Mouse (Mus musculus): ENCODE results near the gene Grid2ip. TPM values are rescaled to one million over a fixed set of nuclear protein-coding genes. Genes with fewer than 3 reads are reported as not detected.

Gene Grid2ip
- total and polyA plus RNA-seq, 3 experiments, result not detected

DNA sequence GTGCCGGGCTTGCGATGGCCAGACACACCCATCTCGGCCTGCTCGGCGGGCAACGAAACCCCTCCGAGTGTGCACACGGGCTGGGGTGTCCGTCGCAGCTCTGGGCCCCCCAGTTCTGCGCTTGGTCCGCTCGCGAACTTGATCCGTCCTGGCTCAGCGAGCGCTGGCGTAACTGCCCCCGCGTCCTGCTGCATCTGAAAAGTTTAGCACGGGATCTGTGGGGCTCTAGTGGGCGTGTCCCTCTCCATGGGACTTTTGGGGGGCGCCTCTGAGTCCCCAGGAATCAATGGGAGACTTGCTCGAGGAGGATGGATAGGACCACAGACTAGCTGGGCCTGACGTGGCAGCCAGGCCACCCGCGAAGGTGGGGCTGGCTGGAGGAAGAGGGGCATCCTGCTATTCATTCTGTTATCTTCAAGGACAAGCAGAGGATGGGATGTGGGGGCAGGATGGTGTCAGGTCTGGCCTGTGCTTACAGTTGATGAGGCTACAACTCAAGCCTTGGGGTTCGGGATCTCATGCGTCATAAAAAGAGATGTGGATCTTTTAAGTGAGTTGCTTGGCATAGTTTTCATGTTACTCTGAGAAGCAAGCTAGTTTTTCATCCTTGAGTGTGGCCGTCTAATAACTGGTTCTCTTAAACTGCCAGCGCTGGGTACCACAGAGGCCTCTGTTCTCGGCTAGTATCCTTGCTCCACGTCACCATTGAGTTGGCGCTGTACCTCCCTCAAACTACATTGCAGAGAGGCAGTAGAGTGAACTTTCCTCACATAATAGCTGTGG, 47.2 kb downstream of the Grid2ip start:
- H3K9me3 ChIP-seq (replicated peaks; ENCODE audit: low read length), result no peaks in the 10 kb centered on the region
- peaks cover 65% of the 10 kb centered on the region for H3K79me2 ChIP-seq (replicated peaks; ENCODE audit: control insufficient read depth, extremely low read depth, insufficient read depth, poor library complexity, severe bottlenecking)
- no peak for DNase-seq (ENCODE audit: extremely low read depth)
- peaks cover 17 to 39% of the 10 kb centered on the region in 2 experiments for H3K4me1 ChIP-seq (ENCODE audit: control insufficient read depth in 1 of 2, insufficient read depth in 2 of 2)
- H3K27me3 ChIP-seq (replicated peaks), result no peaks in the 10 kb centered on the region
- H3K36me3 ChIP-seq (replicated peaks in 1 of 2; ENCODE audit: control insufficient read depth in 1 of 2, insufficient read depth in 1 of 2, low read length in 1 of 2), result peaks cover 20 to 54% of the 10 kb centered on the region in 2 experiments
- peak overlapping the region; percentile 47 for H3K27ac ChIP-seq (ENCODE audit: insufficient read depth, low read depth)
- peak overlapping the region; percentile 77 for H3K4me2 ChIP-seq (ENCODE audit: insufficient read depth, low read depth, poor library complexity, severe bottlenecking)
- 0 out of 2 replicates have a peak, but pooled peaks have one; percentile 42 for TF ChIP-seq UBTF (IDR thresholded peaks at IDR 0.05; ENCODE audit: low read depth, low read length)
- TF ChIP-seq MAX (IDR thresholded peaks at IDR 0.05; ENCODE audit: low read length), result no peak
- TF ChIP-seq TBP (conservative IDR thresholded peaks at IDR 0.05; ENCODE audit: low read depth, low read length), result 0 out of 2 replicates have a peak, but pooled peaks have one; percentile 21
- in situ Hi-C loops (cut with MboI; ENCODE audit: low pct_ligation_motif_present, low pct_unique_long_range_greater_than_20kb, low sequenced_read_pairs) (no loop called here), dilution Hi-C loops (cut with MboI; ENCODE audit: extremely low pct_ligation_motif_present, extremely low pct_unique_long_range_greater_than_20kb, low sequenced_read_pairs) (no loop called here)
- H3K4me3 ChIP-seq (replicated peaks in 1 of 3; ENCODE audit: low read depth in 2 of 3, low read length in 2 of 3, poor library complexity in 1 of 3), result peak overlapping the region; percentile 88 to 99 (median 95)
- peak overlapping the region; percentile 89 for H3K9ac ChIP-seq (ENCODE audit: insufficient read depth, low read depth)

DNA sequence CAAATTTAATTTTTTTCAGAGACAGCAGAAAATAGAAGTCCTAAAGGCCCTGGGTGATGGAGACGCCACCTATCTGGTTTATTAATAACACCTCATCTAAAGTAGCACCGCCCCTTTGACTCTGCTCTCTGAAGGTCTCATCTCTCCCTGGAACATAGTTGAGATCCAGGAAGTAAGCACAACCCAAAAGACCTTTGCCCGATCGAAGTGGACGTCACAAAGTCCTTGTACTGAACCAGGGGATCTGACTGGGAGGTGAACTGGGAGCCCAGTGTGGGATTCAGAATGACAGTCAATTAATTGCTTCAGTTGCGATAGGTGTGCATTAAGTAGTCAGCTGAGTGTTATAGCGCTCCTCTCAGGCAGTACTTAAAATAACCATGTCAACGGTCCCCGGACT, 48.1 kb downstream of the Grid2ip start:
- H3K4me2 ChIP-seq (ENCODE audit: insufficient read depth, low read depth, poor library complexity, severe bottlenecking), result peak overlapping the region; percentile 77; the same call in 1 of the 2 replicates
- dilution Hi-C loops (cut with MboI; ENCODE audit: extremely low pct_ligation_motif_present, extremely low pct_unique_long_range_greater_than_20kb, low sequenced_read_pairs), result no loop called here
- no peaks in the 10 kb centered on the region for H3K9me3 ChIP-seq (replicated peaks; ENCODE audit: low read length)
- H3K9ac ChIP-seq (ENCODE audit: insufficient read depth, low read depth), result peak overlapping the region; percentile 89; the same call in 1 of the 2 replicates
- no peak overlapping the region for H3K27ac ChIP-seq (ENCODE audit: insufficient read depth, low read depth)
- H3K36me3 ChIP-seq (replicated peaks in 1 of 2; ENCODE audit: control insufficient read depth in 1 of 2, insufficient read depth in 1 of 2, low read length in 1 of 2), result peaks cover 23 to 54% of the 10 kb centered on the region in 2 experiments
- peaks cover 73% of the 10 kb centered on the region for H3K79me2 ChIP-seq (replicated peaks; ENCODE audit: control insufficient read depth, extremely low read depth, insufficient read depth, poor library complexity, severe bottlenecking)
- TF ChIP-seq NRF1 (IDR thresholded peaks at IDR 0.05; ENCODE audit: low read depth, low read length) (no peak), MEF2A (IDR thresholded peaks at IDR 0.05; ENCODE audit: borderline replicate concordance, low read depth, low read length) (no peak), CHD2 (IDR thresholded peaks at IDR 0.05; ENCODE audit: low read length) (no peak), CTCF (conservative IDR thresholded peaks at IDR 0.05 in 1 of 2, IDR thresholded peaks at IDR 0.05 in 1 of 2; ENCODE audit: low read depth in 2 of 2, low read length in 2 of 2) (no peak), JUN (IDR thresholded peaks at IDR 0.05; ENCODE audit: insufficient read depth, low read depth, low read length) (no peak), CHD1 (IDR thresholded peaks at IDR 0.05; ENCODE audit: low read depth, low read length) (no peak), SIN3A (IDR thresholded peaks at IDR 0.05; ENCODE audit: low read length) (no peak), ZC3H11A (IDR thresholded peaks at IDR 0.05; ENCODE audit: low read depth, low read length) (no peak), TBP (conservative IDR thresholded peaks at IDR 0.05; ENCODE audit: low read depth, low read length) (no peak), ZKSCAN1 (IDR thresholded peaks at IDR 0.05; ENCODE audit: borderline replicate concordance, low read depth, low read length) (no peak), ETS1 (conservative IDR thresholded peaks at IDR 0.05; ENCODE audit: low read depth, low read length) (no peak), USF2 (conservative IDR thresholded peaks at IDR 0.05; ENCODE audit: low read depth, low read length) (no peak), ZMIZ1 (IDR thresholded peaks at IDR 0.05; ENCODE audit: low read depth, low read length) (no peak), POLR2AphosphoS2 (IDR thresholded peaks at IDR 0.05; ENCODE audit: low read depth, low read length) (no peak), MXI1 (IDR thresholded peaks at IDR 0.05; ENCODE audit: low read depth, low read length) (no peak), ELF1 (IDR thresholded peaks at IDR 0.05; ENCODE audit: low read depth, low read length) (no peak)
- peak overlapping the region in 1 of 3 experiments; percentile 95 for H3K4me3 ChIP-seq (replicated peaks in 1 of 3; ENCODE audit: low read depth in 2 of 3, low read length in 2 of 3, poor library complexity in 1 of 3)
- peaks cover 17 to 39% of the 10 kb centered on the region in 2 experiments for H3K4me1 ChIP-seq (ENCODE audit: control insufficient read depth in 1 of 2, insufficient read depth in 2 of 2)
- no peak for DNase-seq (ENCODE audit: extremely low read depth)
- H3K27me3 ChIP-seq (replicated peaks), result no peaks in the 10 kb centered on the region
- in situ Hi-C loops (cut with MboI; ENCODE audit: low pct_ligation_motif_present, low pct_unique_long_range_greater_than_20kb, low sequenced_read_pairs), result no loop called here

All from CH12.LX (cell line).